Mouse (Mus musculus) erythroblast, embryonic 14.5 days (primary cell): ENCODE results near the gene Anks1.

ENCODE experiments used
- GATA1 ChIP-seq: IDR thresholded peaks from 2 replicates; pipeline ENCODE4 v1.6.1; 2012; ENCODE audit warnings: low read length, inconsistent platforms, mixed read lengths
- TAL1 ChIP-seq: IDR thresholded peaks from 3 replicates; pipeline ENCODE4 v1.6.1; 2012; ENCODE audit warnings: low read length, inconsistent platforms, mixed read lengths

- TF ChIP-seq TAL1 (no peak), GATA1 (no peak)
Observed at GRCm38 (mm10) chr17:27970305-27970704, 61.2 kb downstream of the Anks1 start.
